Mouse (Mus musculus) brown adipose tissue, adult 24 weeks (tissue): Measurements from ENCODE around the gene Scaf1. TPM values are rescaled to one million over a fixed set of nuclear protein-coding genes. Genes with fewer than 3 reads are reported as not detected.
"Not testable (repeated sequence)": the region's sequence is repeated elsewhere in the genome, so short reads cannot be mapped to it uniquely, and the experiment has no call there.

Experiments used
- H3K27ac ChIP-seq: fragments of 200-500 bp; replicated peaks from 2 replicates; pipeline ENCODE4 v1.5.1; 2012; ENCODE audit warnings: low read depth, mild to moderate bottlenecking, low read length
- H3K4me1 ChIP-seq: fragments of 200-500 bp; 2 replicates; pipeline ENCODE4 v1.6.1; 2012; ENCODE audit warnings: low read length, mixed read lengths; ENCODE audit not compliant: control insufficient read depth, insufficient read depth, insufficient read length
- H3K4me3 ChIP-seq: fragments of 200-500 bp; 2 replicates; pipeline ENCODE4 v1.5.1; 2012; ENCODE audit warnings: low read depth, mild to moderate bottlenecking, low read length, moderate library complexity; ENCODE audit not compliant: insufficient read depth
- polyA plus RNA-seq: library from polyadenylated mRNA; stranded (reverse); fragments of >200 nt; gene quantifications from 2 replicates; pipeline ENCODE4 v1.2.4, GENCODE M21; 2012; ENCODE audit not compliant: missing spikeins, insufficient read depth, insufficient read length

The Scaf1 gene
- polyA plus RNA-seq, 1 experiment, result 27.5 TPM

DNA sequence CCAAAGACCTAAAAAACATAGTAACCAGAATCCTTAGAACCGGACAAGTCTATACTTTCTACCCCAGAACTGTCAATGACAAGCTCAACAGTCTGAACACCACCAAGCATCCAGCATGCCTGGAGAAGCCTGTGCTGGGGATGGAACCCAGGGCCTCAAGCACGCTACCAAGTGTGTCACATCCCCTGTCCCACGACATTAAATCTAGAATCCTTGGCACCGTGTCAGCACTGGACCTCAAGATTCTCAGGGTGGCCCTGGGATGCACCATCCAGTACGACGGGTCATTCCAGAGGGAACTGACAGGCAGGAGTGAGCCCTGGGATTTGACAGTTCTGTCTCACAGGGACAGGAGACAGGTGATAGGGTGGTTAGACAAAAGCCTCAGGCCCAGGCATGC lies 13.8 kb upstream of the Scaf1 start:
- Histone ChIP-seq H3K4me3 (no peak overlapping the region), H3K4me1 (peaks cover 5% of the 10 kb centered on the region; the same call in 1 of the 2 replicates), H3K27ac (no peak overlapping the region)

- Histone ChIP-seq H3K4me1 (peaks cover 5% of the 10 kb centered on the region; the same call in 1 of the 2 replicates), H3K27ac (no peak overlapping the region)
Measured at GRCm38 (mm10) chr7:45028351-45028750, 12.2 kb upstream of the Scaf1 start.

GRCm38 (mm10) chr7:45027761-45028160 lies 11.6 kb upstream of the Scaf1 start:
- Histone ChIP-seq H3K27ac (no peak overlapping the region), H3K4me1 (peaks cover 5% of the 10 kb centered on the region; the same call in 1 of the 2 replicates), H3K4me3 (no peak overlapping the region)

More at GRCm38 (mm10) chr7:45028351-45028750, 12.2 kb upstream of the Scaf1 start:
- no peak overlapping the region for H3K4me3 ChIP-seq

DNA sequence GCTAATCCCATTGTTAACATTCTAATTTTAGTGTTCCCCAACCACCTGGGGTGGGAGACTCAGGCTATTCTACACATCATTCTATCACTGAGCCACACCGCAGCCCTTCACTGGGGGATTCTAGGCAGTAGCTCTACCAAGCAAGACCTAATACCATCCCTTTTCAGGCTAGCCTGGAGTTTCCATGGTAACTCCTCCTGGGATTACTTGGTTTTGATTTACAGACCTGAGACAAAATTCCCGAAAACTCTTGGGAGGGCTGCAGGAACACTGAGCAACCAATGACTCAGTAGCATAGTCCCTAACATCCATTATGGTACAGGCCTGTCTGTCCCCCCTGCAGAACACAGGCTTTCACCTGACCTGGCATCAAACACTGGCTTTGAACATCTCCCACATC lies 10.1 kb upstream of the Scaf1 start:
- Histone ChIP-seq H3K4me1 (peaks cover 5% of the 10 kb centered on the region; the same call in 1 of the 2 replicates), H3K27ac (no peak overlapping the region; the same call in 1 of the 2 replicates), H3K4me3 (no peak overlapping the region)

GRCm38 (mm10) chr7:45025601-45026220 lies 9.5 kb upstream of the Scaf1 start:
- H3K27ac ChIP-seq, result peak overlapping the region; percentile 51
- H3K4me1 ChIP-seq, result peaks cover 5% of the 10 kb centered on the region; the same call in 1 of the 2 replicates
- no peak overlapping the region for H3K4me3 ChIP-seq

DNA sequence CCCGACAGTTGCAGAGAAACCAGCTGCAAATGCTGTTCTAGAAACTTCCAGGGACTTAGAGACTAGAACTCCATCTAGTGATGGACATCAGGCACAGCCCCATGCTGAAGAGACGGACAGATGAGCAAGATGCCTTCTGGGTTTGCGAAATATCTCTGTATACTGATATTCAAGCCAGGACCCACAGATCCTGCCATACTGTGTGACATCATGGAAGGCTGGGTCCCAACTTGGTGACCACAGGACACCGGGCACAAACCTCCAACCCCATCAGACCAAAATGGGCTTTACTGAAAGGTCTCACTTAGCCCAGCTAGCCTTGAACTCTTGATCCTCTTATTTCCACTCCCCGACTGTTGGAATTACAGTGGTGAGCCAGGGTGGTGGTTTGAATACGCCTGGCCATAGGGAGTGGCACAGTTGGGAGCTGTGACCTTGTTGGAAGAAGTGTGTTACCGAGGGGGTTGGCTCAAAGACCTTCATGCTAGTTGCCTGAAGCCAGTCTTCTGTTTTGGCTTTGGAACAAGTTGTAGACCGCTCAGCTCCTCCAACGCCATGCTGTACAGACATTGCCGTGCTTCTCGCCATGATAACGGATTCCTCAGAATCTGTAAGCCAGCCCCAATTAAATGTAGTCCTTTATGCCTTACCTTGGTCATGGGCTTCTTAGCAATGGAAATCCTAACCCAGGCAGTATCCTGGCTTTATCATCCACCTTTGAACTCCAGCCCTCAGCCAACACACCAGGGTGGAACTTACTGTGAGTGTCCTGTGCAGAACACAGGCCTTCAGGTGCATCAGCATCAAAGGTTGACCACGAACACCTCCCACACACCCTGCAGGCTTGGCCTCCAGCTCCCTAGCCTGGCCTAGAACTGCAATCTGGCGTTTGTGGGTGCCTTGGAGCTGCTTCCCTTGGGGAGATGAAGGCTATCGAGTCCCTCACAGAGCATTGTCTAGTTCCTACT lies 8.4 kb upstream of the Scaf1 start:
- Histone ChIP-seq H3K4me1 (peaks cover 5% of the 10 kb centered on the region; the same call in 1 of the 2 replicates), H3K27ac (no peak overlapping the region), H3K4me3 (no peak overlapping the region)

GRCm38 (mm10) chr7:45023711-45024110 lies 7.5 kb upstream of the Scaf1 start:
- not testable (repeated sequence) for H3K4me1 ChIP-seq, H3K4me3 ChIP-seq, H3K27ac ChIP-seq

DNA sequence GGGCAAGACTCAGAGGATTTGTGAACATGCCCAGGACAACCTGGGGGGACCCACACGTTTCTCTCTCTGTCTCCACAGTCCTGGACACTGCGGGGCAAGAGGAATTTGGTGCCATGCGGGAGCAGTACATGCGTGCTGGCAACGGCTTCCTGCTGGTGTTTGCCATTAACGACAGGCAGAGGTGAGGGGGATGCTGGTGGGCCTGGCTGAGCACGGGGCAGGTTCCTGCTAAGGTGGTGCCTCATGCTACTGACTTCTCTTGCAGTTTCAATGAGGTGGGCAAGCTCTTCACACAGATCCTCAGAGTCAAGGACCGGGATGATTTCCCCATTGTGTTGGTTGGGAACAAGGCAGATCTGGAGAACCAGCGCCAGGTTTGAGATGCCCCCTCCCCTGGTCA lies 4.1 kb upstream of the Scaf1 start:
- no peaks in the 10 kb centered on the region for H3K4me1 ChIP-seq
- no peak overlapping the region for H3K27ac ChIP-seq
- H3K4me3 ChIP-seq, result no peak overlapping the region

DNA sequence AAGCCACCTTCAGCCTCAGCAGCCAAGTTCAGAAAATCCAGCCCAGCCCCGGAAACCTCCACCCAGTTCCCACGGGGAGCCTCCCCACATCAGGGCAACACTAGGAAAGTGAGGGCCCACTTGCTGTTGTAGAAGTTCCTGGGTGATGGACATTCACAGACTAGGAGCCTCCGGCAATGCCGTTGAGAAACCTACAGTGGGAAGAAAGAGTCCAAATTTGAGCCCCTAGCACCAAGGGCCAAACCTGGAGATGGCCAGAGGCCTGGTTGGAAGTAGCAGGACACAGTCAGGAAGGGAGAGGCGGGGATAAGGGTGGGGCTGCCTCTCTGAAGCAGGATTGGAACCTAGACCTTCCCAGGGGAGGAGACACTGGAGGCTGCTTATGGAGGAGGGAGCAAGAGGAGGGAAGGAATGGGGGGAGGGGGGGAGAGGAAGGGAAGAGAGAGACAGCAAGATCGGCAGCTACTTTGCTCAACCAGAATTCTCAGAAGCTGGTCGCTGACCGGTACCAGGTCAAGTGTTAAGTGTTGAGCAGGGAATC lies 2.9 kb upstream of the Scaf1 start:
- Histone ChIP-seq H3K4me3 (peak overlapping the region; percentile 59), H3K27ac (peak overlapping the region; percentile 99), H3K4me1 (no peaks in the 10 kb centered on the region)

GRCm38 (mm10) chr7:45017242-45018061 lies 1.3 kb upstream of the Scaf1 start, which contains the start of gene Rras:
Gene Rras (plus strand): TSS chr7:45017961.
- Histone ChIP-seq H3K4me1 (peaks cover 6% of the 10 kb centered on the region; the same call in 1 of the 2 replicates), H3K4me3 (peak within 1 kb of the TSS; percentile 70), H3K27ac (peak within 1 kb of the TSS; percentile 100)

- peak overlapping the region; percentile 70 for H3K4me3 ChIP-seq
- H3K4me1 ChIP-seq, result peaks cover 6% of the 10 kb centered on the region; the same call in 1 of the 2 replicates
- peak overlapping the region; percentile 100 for H3K27ac ChIP-seq
Measured at GRCm38 (mm10) chr7:45016761-45017160, 598 bp upstream of the Scaf1 start.

GRCm38 (mm10) chr7:45015344-45015956 lies 713 bp downstream of the Scaf1 start:
- Histone ChIP-seq H3K4me3 (peak overlapping the region; percentile 78), H3K4me1 (peaks cover 6% of the 10 kb centered on the region; the same call in 1 of the 2 replicates), H3K27ac (peak overlapping the region; percentile 82)

GRCm38 (mm10) chr7:45014096-45014451 lies 2.1 kb downstream of the Scaf1 start:
- Histone ChIP-seq H3K27ac (no peak overlapping the region), H3K4me1 (peaks cover 6% of the 10 kb centered on the region; the same call in 1 of the 2 replicates), H3K4me3 (no peak overlapping the region)
